Mouse (Mus musculus) frontal cortex, postnatal 25 days (tissue): Measurements from ENCODE around the gene Zc3h10.
"Not testable (repeated sequence)": the region's sequence is repeated elsewhere in the genome, so short reads cannot be mapped to it uniquely, and the experiment has no call there.

ENCODE experiments used
- DNase-seq, 2 experiments: peaks; one replicate each; pipeline ENCODE4 v3.0.0; 2022; ENCODE audit warnings: low spot score in 2 of 2

Gene Zc3h10

GRCm38 (mm10) chr10:128524732-128525662 lies 22.6 kb downstream of the Zc3h10 start:
- DNase-seq = no peak

GRCm38 (mm10) chr10:128524111-128524731 lies 23.4 kb downstream of the Zc3h10 start:
- no peak for DNase-seq

GRCm38 (mm10) chr10:128522351-128522750 lies 25.2 kb downstream of the Zc3h10 start:
- no peak for DNase-seq

- DNase-seq = no peak
These were observed 27.0 kb downstream of the Zc3h10 start for GRCm38 (mm10) chr10:128520591-128520990.

- DNase-seq = peak in 1 of 2 experiments; percentile 17
These were observed 28.7 kb downstream of the Zc3h10 start for GRCm38 (mm10) chr10:128518833-128519232.

GRCm38 (mm10) chr10:128516677-128517076 lies 30.9 kb downstream of the Zc3h10 start:
- DNase-seq = no peak

GRCm38 (mm10) chr10:128516029-128516428 lies 31.5 kb downstream of the Zc3h10 start:
- DNase-seq = no peak

- no peak for DNase-seq
These were observed 32.5 kb downstream of the Zc3h10 start for GRCm38 (mm10) chr10:128515044-128515443.

- no peak for DNase-seq
These were observed 35.8 kb downstream of the Zc3h10 start for GRCm38 (mm10) chr10:128511761-128512160.

- DNase-seq = no peak
These were observed 36.4 kb downstream of the Zc3h10 start for GRCm38 (mm10) chr10:128511189-128511588.

- DNase-seq = no peak
These were observed 37.3 kb downstream of the Zc3h10 start for GRCm38 (mm10) chr10:128510301-128510700.

- no peak for DNase-seq
These were observed 37.7 kb downstream of the Zc3h10 start for GRCm38 (mm10) chr10:128509831-128510230.

- no peak for DNase-seq
These were observed 38.4 kb downstream of the Zc3h10 start for GRCm38 (mm10) chr10:128509203-128509602.

- no peak for DNase-seq
These were observed 39.3 kb downstream of the Zc3h10 start for GRCm38 (mm10) chr10:128508260-128508659.

GRCm38 (mm10) chr10:128505974-128506373 lies 41.6 kb downstream of the Zc3h10 start:
- no peak for DNase-seq

- DNase-seq = not testable (repeated sequence)
These were observed 42.3 kb downstream of the Zc3h10 start for GRCm38 (mm10) chr10:128505371-128505667.

- DNase-seq = no peak
These were observed 42.8 kb downstream of the Zc3h10 start for GRCm38 (mm10) chr10:128504641-128505370.

GRCm38 (mm10) chr10:128504012-128504411 lies 43.6 kb downstream of the Zc3h10 start:
- no peak for DNase-seq

- DNase-seq = no peak
These were observed 44.0 kb downstream of the Zc3h10 start for GRCm38 (mm10) chr10:128503532-128503931.

GRCm38 (mm10) chr10:128502341-128502740 lies 45.2 kb downstream of the Zc3h10 start:
- DNase-seq = no peak

- peak; percentile 50 to 54 for DNase-seq
These were observed 48.4 kb downstream of the Zc3h10 start for GRCm38 (mm10) chr10:128499116-128499671.

GRCm38 (mm10) chr10:128498590-128498989 lies 49.0 kb downstream of the Zc3h10 start, which contains the start of gene Myl6b:
Myl6b (minus strand) TSS chr10:128498685.
- peak; percentile 92 to 93 for DNase-seq
